Mouse (Mus musculus) cerebellum, adult 11-12 months (tissue): Measurements from ENCODE around the gene V1rd19.
"Not testable (repeated sequence)": the region's sequence is repeated elsewhere in the genome, so short reads cannot be mapped to it uniquely, and the experiment has no call there.

Experiments used
- DNase-seq: peaks from one replicate; pipeline ENCODE4 v3.0.0; 2022

Gene V1rd19

DNA sequence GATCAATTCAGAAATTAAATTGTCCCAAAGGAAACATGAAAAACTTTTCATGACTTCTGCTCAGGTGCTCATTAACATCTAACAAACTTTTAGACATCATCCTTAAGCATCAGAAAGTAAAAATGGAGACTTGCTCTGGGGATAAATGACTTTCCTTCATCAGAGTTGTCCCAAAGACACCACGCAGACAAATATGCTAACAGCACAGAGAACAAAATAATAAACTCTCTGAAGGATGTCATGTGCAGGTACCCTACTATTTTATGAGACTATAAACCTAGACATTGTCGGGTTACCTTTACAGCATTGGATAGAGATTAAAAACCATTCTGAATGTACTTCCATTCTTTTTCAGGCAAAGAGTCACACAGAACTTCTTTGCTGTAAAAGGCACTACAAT lies at the start of gene V1rd19:
V1rd19 (plus strand) TSS at position 301 of the 400 bp plus-strand sequence.
- DNase-seq: no peak

DNA sequence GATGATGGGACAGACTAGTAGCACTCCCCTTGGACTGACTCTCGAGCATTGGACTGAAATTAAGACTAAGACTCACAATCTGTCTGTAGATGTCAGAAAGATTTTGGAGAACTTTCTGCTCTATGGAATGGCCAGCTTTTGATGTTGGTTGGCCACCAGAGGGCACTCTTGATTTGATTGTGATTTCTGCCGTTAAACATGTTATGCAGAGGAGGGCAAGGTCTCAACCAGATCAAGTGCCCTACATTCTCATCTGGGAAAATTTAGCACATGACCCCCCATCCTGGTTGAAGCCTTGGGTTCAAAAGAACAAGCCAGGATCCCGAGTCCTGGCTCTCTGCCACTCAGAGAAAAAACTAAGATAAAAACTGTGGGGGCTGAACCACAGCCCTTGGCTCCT lies 33.4 kb upstream of the V1rd19 start:
- DNase-seq: peak; percentile 6

DNA sequence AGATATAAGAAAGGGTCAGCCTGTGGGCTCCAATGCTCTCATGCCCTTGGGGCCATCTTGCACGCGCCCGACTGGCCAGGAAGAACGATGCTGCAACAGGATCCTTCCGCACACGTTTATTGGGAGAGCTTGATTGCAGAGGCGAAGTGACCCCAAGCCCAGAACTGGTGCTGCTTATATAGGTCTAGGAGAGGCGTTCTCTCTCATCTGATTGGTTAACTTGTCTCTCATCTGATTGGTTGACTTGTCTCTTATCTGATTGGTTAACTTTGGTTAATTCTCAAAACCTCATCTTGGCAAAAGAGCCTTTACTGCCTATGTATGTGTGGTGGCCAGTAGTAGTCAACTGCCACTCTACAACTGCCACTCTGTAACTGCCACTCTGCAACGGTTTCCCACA lies 27.2 kb upstream of the V1rd19 start, which contains the start of gene Vmn1r181:
Vmn1r181 (plus strand) TSS at position 301 of the 400 bp plus-strand sequence.
- DNase-seq: not testable (repeated sequence)

DNA sequence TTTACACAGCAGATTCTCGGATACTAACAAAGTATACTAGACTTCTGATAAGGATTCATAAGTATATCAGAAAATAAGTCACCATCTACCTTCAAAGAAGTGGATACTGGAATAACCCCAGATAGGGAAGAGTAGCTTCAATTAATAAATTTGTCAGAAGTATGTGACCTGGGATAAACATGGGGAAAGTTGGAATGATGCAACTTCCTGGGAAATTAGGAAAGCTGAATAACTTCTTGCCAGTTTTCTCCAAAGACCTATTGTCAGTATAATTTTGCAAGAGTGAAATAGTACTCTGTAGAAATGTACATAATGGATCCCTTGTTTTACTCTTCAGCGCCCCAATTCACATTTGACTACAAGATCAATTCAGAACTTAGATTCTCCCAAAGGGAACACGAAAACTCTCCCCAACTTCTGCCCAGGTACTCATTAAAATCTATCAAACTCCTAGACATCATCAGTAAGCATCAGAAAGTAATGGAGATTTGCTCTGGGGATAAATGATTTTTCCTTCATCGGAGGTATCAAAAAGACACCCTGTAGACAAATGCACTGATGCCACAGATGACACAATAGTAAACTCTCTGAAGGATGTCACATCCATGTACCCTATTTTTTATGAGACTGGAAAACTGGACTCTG lies 51.3 kb downstream of the V1rd19 start, which contains the start of gene Vmn1r183:
Vmn1r183 (plus strand) TSS at position 595 of the 645 bp plus-strand sequence.
- DNase-seq: no peak
